Mouse (Mus musculus) midbrain, embryonic 11.5 days (tissue): ENCODE data around the gene Malrd1. TPM values are rescaled to one million over a fixed set of nuclear protein-coding genes. Genes with fewer than 3 reads are reported as not detected.
"Not testable (repeated sequence)": the region's sequence is repeated elsewhere in the genome, so short reads cannot be mapped to it uniquely, and the experiment has no call there.

ENCODE experiments used
- ATAC-seq: fragments of 200-750 bp; cut with Nextera tagmentation; 2 replicates; pipeline ENCODE4 v1.8.0; 2017; ENCODE audit warnings: moderate TSS enrichment, moderate library complexity; ENCODE audit not compliant: low FRiP score
- DNase-seq: peaks from one replicate; pipeline ENCODE4 v3.0.0; 2015; ENCODE audit warnings: low spot score; ENCODE audit errors: missing footprints
- H3K27ac ChIP-seq: fragments of 300-500 bp; sonication (generic); 2 replicates; pipeline ENCODE4 v1.5.1; 2014; ENCODE audit warnings: low read depth, low read length
- H3K27me3 ChIP-seq: fragments of 300-500 bp; sonication (generic); 2 replicates; pipeline ENCODE4 v1.6.1; 2014; ENCODE audit warnings: mild to moderate bottlenecking, low read length, moderate library complexity, mixed read lengths; ENCODE audit not compliant: control insufficient read depth, insufficient read depth
- H3K36me3 ChIP-seq: fragments of 300-500 bp; sonication (generic); 2 replicates; pipeline ENCODE4 v1.6.1; 2014; ENCODE audit warnings: mild to moderate bottlenecking, low read length, moderate library complexity, mixed read lengths; ENCODE audit not compliant: control insufficient read depth, insufficient read depth
- H3K4me1 ChIP-seq: fragments of 300-500 bp; sonication (generic); 2 replicates; pipeline ENCODE4 v1.6.1; 2014; ENCODE audit warnings: low read length; ENCODE audit not compliant: control insufficient read depth, insufficient read depth
- H3K4me2 ChIP-seq: fragments of 300-500 bp; sonication (generic); 2 replicates; pipeline ENCODE4 v1.6.1; 2014; ENCODE audit warnings: mild to moderate bottlenecking, moderate library complexity
- H3K4me3 ChIP-seq: fragments of 300-500 bp; sonication (generic); 2 replicates; pipeline ENCODE4 v1.5.1; 2014; ENCODE audit warnings: low read depth, low read length
- H3K9ac ChIP-seq: fragments of 300-500 bp; sonication (generic); 2 replicates; pipeline ENCODE4 v1.6.1; 2014; ENCODE audit warnings: low read length
- H3K9me3 ChIP-seq: fragments of 300-500 bp; sonication (generic); 2 replicates; pipeline ENCODE4 v1.6.1; 2016; ENCODE audit warnings: low read length; ENCODE audit not compliant: control insufficient read depth
- WGBS: fragments of 180-500 bp; shearing (Covaris S2); extraction: QIAGEN DNeasy Blood & Tissue Kit; methylation state at CpG from one replicate; pipeline ENCODE4 v1.1.7; 2014; 5-methylcytosine and 5-hydroxymethylcytosine counted together
- polyA plus RNA-seq: library from polyadenylated mRNA; unstranded; fragments of >200 nt; fragmentation: Nextera tagmentation; extraction: Ambion mirVana; gene quantifications from 2 replicates; pipeline ENCODE4 v1.2.1, GENCODE M21; 2014

Malrd1 gene
- polyA plus RNA-seq, 1 experiment from 2014 or later: 0.03 TPM

DNA sequence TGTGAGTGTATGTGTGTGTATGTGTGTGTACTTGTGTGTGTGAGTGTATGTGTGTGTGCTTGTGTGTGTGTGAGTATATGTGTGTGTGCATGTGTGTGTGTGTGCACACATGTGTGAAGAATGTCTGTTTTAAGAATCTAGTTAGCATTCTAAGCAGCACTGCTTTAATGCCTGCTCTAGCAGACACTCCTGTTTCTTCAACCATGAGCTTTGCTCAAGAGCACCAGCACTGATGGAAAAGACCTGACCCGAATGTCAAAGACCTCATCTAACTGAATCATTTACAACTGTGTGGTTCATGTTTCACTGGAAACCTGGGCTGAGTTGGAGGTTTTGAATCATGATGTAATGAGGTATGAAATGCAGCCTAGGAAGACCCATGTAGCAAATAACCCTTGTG, 406.1 kb downstream of the Malrd1 start:
- H3K4me1 ChIP-seq: no peaks in the 10 kb centered on the region
- H3K27ac ChIP-seq: no peak overlapping the region
- 85% methylated on average over 1 of the region's 1 CpGs for WGBS
- H3K36me3 ChIP-seq: no peaks in the 10 kb centered on the region
- ATAC-seq: no peak
- no peak overlapping the region for H3K9ac ChIP-seq
- no peak for DNase-seq
- no peak overlapping the region for H3K4me2 ChIP-seq
- H3K4me3 ChIP-seq: no peak overlapping the region
- H3K9me3 ChIP-seq: no peaks in the 10 kb centered on the region
- H3K27me3 ChIP-seq: no peaks in the 10 kb centered on the region

DNA sequence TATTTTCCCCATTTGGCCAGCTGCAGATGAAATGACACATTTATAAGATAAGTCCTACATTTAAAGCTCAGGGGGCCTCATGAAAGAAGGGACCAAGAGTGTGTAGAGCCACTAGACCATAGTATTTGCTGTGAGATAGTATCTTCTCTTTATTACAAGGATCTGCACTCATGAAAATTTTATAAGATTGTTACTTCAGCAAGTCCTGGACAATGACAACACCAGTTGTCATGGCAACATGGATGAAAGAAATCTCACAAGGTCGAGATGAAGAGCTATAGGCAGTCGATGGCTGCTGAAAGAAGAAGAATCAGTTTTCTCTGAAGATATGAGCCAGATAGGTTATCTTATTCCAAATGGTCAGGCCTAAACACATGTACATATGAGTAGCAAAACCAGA, 476.6 kb downstream of the Malrd1 start:
- WGBS: 47% methylated on average over 2 of the region's 2 CpGs
- ATAC-seq (peak; percentile 74), DNase-seq (no peak)
- Histone ChIP-seq H3K4me3 (no peak overlapping the region), H3K36me3 (no peaks in the 10 kb centered on the region), H3K27me3 (no peaks in the 10 kb centered on the region), H3K4me1 (no peaks in the 10 kb centered on the region), H3K9me3 (no peaks in the 10 kb centered on the region), H3K27ac (no peak overlapping the region), H3K4me2 (no peak overlapping the region), H3K9ac (no peak overlapping the region)

DNA sequence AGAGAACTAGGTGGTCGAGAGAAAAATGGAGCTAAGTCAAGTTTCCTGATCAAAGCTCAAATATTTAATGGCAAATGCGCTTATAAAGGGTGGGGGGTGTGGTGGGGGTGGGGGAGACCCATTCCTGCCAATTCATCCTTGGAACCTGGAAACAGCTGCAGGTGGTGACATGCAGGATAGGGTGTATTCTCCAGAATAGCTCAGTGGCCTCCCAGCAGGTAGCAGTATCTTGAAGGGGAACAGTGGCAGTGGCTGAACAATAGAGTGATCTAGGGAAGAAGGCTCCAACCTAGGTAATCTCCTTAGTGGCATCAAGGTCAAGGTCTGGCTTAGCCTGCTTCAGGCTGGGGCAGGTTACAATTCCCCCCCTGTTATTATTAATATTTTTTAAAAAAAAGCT, 490.8 kb downstream of the Malrd1 start:
- H3K36me3 ChIP-seq, H3K9ac ChIP-seq, ATAC-seq, H3K4me1 ChIP-seq, H3K27me3 ChIP-seq, H3K4me2 ChIP-seq, DNase-seq, H3K9me3 ChIP-seq, H3K27ac ChIP-seq, H3K4me3 ChIP-seq: not testable (repeated sequence)
- 88% methylated on average over 2 of the region's 2 CpGs for WGBS

DNA sequence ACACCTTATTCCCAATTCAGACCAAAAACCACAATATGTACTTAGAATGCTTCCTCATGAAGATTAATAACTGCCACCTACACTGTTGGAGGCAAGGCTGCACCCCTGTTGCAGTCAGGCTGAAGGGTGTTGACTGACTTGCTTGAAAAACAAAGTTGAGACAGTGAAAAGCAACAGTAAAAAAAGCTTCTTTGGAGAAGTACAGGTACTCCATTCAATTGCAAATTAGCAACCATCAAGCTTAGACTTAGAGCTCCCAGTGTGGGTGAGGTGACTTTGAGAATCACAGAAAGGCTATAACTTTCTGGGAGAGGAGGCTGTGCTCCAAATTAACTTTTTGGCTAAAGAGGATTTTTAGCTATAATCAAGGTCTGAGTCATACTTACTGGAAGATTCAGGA, 491.4 kb downstream of the Malrd1 start:
- H3K9me3 ChIP-seq, ATAC-seq, H3K4me2 ChIP-seq, H3K9ac ChIP-seq, H3K27ac ChIP-seq, H3K27me3 ChIP-seq, H3K4me3 ChIP-seq, DNase-seq, H3K36me3 ChIP-seq, H3K4me1 ChIP-seq: not testable (repeated sequence)

DNA sequence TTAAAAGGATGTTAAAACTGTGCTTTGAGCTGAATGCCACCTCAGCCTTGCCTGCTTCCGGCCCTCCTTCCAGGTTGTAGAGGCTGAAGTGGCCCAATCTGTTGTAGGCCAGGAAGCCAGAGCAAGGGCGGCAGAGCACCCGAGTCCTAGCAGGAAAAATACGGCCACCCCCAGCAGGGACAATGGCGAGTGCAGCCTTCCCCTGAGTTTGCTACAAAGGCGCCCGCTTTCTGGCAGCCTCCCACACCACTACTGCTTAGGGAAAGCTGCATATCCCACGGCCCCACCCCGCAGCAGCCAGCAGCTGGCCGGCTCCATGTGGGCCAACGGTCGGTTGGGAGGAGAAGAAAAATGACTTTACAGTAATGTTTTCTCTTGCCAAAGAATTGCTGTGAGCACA, 503.5 kb downstream of the Malrd1 start:
- H3K9ac ChIP-seq: no peak overlapping the region
- DNase-seq (peak; percentile 82), ATAC-seq (0 out of 2 replicates have a peak, but pooled peaks have one; percentile 54)
- WGBS: 47% methylated on average over 12 of the region's 12 CpGs
- no peaks in the 10 kb centered on the region for H3K36me3 ChIP-seq
- H3K4me2 ChIP-seq: no peak overlapping the region
- H3K4me3 ChIP-seq: no peak overlapping the region
- no peaks in the 10 kb centered on the region for H3K27me3 ChIP-seq
- no peaks in the 10 kb centered on the region for H3K4me1 ChIP-seq
- H3K27ac ChIP-seq: no peak overlapping the region
- no peaks in the 10 kb centered on the region for H3K9me3 ChIP-seq

DNA sequence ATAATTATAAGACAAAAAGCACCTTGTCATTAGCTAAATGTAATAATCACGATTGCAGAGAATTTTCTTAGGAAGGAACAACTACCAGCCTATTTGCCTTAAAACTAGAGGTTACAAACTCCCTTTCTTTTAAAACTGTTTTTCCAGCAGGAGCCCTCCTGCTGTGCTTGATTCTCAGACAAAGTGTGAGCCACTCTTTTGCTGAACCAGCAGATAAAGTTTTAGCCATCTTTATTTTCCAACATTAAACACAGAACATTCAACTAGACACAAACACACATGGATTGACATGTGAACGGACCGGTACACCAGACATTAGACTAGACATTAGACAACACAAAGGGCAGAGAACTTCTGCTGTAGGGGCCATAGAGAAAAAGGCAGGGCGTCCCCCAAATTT, 505.3 kb downstream of the Malrd1 start:
- no peak for DNase-seq
- WGBS: 64% methylated on average over 4 of the region's 4 CpGs
- ATAC-seq: no peak

DNA sequence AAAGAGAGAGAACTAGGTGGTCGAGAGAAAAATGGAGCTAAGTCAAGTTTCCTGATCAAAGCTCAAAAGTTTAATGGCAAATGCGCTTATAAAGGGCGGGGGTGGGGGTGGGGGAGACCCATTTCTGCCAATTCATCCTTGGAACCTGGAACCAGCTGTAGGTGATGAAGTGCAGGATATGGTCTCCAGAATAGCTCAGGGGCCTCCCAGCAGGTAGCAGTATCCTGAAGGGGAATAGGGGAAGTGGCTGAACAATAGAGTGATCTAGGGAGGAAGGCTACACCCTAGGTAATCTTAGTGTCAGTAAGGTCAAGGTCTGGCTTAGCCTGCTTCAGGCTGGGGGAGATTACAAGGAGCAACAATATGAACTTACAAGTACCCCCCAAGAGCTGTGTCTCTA, 506.5 kb downstream of the Malrd1 start:
- DNase-seq (no peak), ATAC-seq (no peak)
- Histone ChIP-seq H3K9ac (no peak overlapping the region), H3K4me3 (no peak overlapping the region), H3K36me3 (no peaks in the 10 kb centered on the region), H3K9me3 (no peaks in the 10 kb centered on the region), H3K27me3 (no peaks in the 10 kb centered on the region), H3K27ac (no peak overlapping the region), H3K4me2 (no peak overlapping the region), H3K4me1 (no peaks in the 10 kb centered on the region)
- WGBS: 59% methylated on average over 3 of the region's 3 CpGs

More for the DNA sequence above, 505.3 kb downstream of the Malrd1 start:
- Histone ChIP-seq H3K4me1 (no peaks in the 10 kb centered on the region), H3K27ac (no peak overlapping the region), H3K36me3 (no peaks in the 10 kb centered on the region), H3K4me2 (no peak overlapping the region), H3K27me3 (no peaks in the 10 kb centered on the region), H3K9me3 (no peaks in the 10 kb centered on the region), H3K9ac (no peak overlapping the region), H3K4me3 (no peak overlapping the region)

DNA sequence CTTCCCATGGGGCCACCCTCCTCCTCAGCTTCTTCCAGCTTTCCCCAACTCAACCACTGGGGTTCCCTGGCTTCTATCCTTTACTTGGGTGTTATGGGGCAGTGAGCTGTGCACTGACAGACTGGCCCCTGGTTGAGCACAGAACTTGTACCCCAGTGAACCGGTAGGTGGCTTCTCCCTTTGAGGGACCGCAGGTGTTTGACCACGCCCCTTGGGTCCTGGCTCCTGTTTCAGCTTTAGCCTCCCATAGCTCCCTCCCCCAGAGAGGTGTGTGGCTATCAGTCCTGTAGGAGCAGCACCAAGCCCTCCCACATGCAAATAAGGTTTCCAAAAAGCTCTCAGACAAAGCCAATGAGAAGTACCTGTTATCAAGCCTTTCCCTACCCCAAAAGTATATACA, 584.4 kb downstream of the Malrd1 start:
- whole genome bisulfite sequencing: 48% methylated on average over 3 of the region's 3 CpGs
- no peaks in the 10 kb centered on the region for H3K27me3 ChIP-seq
- ATAC-seq: no peak

DNA sequence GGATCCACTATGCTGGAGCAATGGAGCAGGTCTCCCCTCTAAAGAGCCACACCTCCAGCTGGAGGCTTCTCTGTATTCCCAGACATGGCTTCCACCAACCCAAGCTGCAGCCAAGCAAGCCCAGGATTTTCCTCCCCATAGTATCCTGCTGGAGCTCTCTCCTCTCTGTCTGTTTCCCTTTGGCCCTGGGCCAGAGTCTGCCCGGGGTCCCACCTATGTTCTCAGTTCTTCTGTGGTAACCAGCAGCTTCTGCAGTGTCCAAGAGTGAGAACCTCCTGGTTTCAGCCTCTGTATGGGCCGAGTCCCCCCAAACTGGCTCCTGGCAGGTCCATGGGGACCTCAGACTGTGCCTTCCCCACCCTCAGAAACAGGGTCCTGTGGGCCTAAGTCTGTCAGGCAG, 587.1 kb downstream of the Malrd1 start:
- Histone ChIP-seq H3K9me3 (no peaks in the 10 kb centered on the region), H3K4me3 (no peak overlapping the region), H3K4me2 (no peak overlapping the region), H3K27ac (no peak overlapping the region), H3K4me1 (no peaks in the 10 kb centered on the region), H3K36me3 (no peaks in the 10 kb centered on the region), H3K9ac (no peak overlapping the region), H3K27me3 (no peaks in the 10 kb centered on the region)
- DNase-seq (no peak), ATAC-seq (no peak)
- WGBS: 76% methylated on average over 2 of the region's 2 CpGs

More for the DNA sequence above, 584.4 kb downstream of the Malrd1 start:
- H3K9me3 ChIP-seq: no peaks in the 10 kb centered on the region
- H3K27ac ChIP-seq: no peak overlapping the region
- H3K9ac ChIP-seq: no peak overlapping the region
- H3K4me1 ChIP-seq: no peaks in the 10 kb centered on the region
- no peak for DNase-seq
- no peak overlapping the region for H3K4me3 ChIP-seq
- no peak overlapping the region for H3K4me2 ChIP-seq
- H3K36me3 ChIP-seq: no peaks in the 10 kb centered on the region

DNA sequence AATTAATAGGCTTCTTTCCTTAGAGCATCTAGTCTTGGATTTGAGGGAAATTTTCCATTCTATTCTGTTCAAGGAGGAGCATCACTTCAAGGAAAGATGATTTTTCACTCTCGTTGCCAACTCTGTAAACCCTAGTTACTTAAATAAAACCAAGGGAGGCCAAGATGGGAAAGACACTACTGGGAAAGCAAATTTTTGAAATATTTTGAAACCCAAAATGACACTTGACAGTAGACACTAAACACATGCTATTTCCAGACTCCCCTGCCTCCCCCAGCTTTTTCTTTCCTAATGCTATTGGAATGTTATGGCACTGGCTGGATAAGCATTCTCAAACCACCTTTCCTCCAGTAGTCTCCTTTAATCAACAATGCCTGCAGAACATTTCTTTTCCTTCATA, 621.7 kb downstream of the Malrd1 start:
- WGBS: 86% methylated on average over 1 of the region's 1 CpGs
- no peaks in the 10 kb centered on the region for H3K36me3 ChIP-seq
- H3K4me3 ChIP-seq: no peak overlapping the region
- DNase-seq (no peak), ATAC-seq (no peak)
- H3K4me2 ChIP-seq: no peak overlapping the region
- H3K27ac ChIP-seq: no peak overlapping the region
- H3K4me1 ChIP-seq: no peaks in the 10 kb centered on the region
- no peaks in the 10 kb centered on the region for H3K27me3 ChIP-seq
- H3K9ac ChIP-seq: no peak overlapping the region
- no peaks in the 10 kb centered on the region for H3K9me3 ChIP-seq
